Mouse (Mus musculus): Measurements from ENCODE around the gene N4bp2. TPM values are rescaled to one million over a fixed set of nuclear protein-coding genes. Genes with fewer than 3 reads are reported as not detected.

N4bp2 gene
- total and polyA plus RNA-seq, 3 experiments = 32.1 to 182 (median 96.7) TPM

- peaks cover 13% of the 10 kb centered on the region for H3K27me3 ChIP-seq (ENCODE audit: insufficient read depth, low read length)
- no peaks in the 10 kb centered on the region for H3K36me3 ChIP-seq (replicated peaks)
- DNase-seq (ENCODE audit: low spot score) = no peak
- no peak for ATAC-seq (ENCODE audit: extremely low read depth, insufficient number of reproducible peaks, low FRiP score, poor library complexity, severe bottlenecking)
- peaks cover 3% of the 10 kb centered on the region; the same call in 1 of the 2 replicates for H3K4me1 ChIP-seq (ENCODE audit: insufficient read depth, low read depth, low read length)
- TF ChIP-seq TAL1 (conservative IDR thresholded peaks at IDR 0.05; ENCODE audit: low read depth, low read length) (no peak), CTCF (IDR thresholded peaks at IDR 0.05; ENCODE audit: low read depth, low read length) (no peak), GATA1 (IDR thresholded peaks at IDR 0.05; ENCODE audit: borderline replicate concordance, low read length) (no peak), GATA2 (IDR thresholded peaks at IDR 0.05; ENCODE audit: borderline replicate concordance, low read depth, low read length) (no peak), POLR2AphosphoS5 (IDR thresholded peaks at IDR 0.05; ENCODE audit: insufficient replicate concordance, low read depth, low read length) (no peak)
- H3K4me3 ChIP-seq (ENCODE audit: low read depth, low read length) = no peak overlapping the region
- H3K9me3 ChIP-seq (replicated peaks) = no peaks in the 10 kb centered on the region
Observed at GRCm38 (mm10) chr5:65868419-65868818, 105.1 kb downstream of the N4bp2 start.

DNA sequence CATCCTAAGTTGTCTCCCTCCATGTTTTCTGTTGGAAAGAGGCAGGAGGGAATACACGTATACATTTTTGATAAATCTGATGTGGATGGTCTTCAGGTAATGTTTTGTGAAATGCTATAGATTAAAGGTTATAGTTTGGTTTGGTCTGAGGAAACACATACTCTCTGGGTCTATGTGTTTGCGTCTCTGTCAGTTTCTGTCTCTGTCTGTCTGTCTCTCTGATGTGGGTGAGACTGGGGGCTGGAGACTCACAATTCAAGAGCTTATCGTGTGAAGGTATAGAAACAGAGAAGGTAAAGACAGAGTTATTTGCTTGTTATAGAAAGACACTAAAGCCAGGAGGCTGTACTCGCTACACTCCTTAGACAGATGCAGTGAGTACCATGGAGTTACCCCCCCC lies 106.3 kb downstream of the N4bp2 start:
- peaks cover 3% of the 10 kb centered on the region; the same call in 1 of the 2 replicates for H3K4me1 ChIP-seq (ENCODE audit: insufficient read depth, low read depth, low read length)
- ATAC-seq (ENCODE audit: extremely low read depth, insufficient number of reproducible peaks, low FRiP score, poor library complexity, severe bottlenecking) (no peak), DNase-seq (ENCODE audit: low spot score) (no peak)

GRCm38 (mm10) chr5:65871276-65871875 lies 108.1 kb downstream of the N4bp2 start:
- H3K4me3 ChIP-seq (ENCODE audit: low read depth, low read length) = no peak overlapping the region
- DNase-seq (ENCODE audit: low spot score) = no peak
- H3K9me3 ChIP-seq (replicated peaks) = no peaks in the 10 kb centered on the region
- no peaks in the 10 kb centered on the region for H3K36me3 ChIP-seq (replicated peaks)
- peaks cover 3% of the 10 kb centered on the region; the same call in 1 of the 2 replicates for H3K4me1 ChIP-seq (ENCODE audit: insufficient read depth, low read depth, low read length)
- ATAC-seq (ENCODE audit: extremely low read depth, insufficient number of reproducible peaks, low FRiP score, poor library complexity, severe bottlenecking) = no peak
- H3K27me3 ChIP-seq (ENCODE audit: insufficient read depth, low read length) = peaks cover 9% of the 10 kb centered on the region
- TF ChIP-seq POLR2AphosphoS5 (IDR thresholded peaks at IDR 0.05; ENCODE audit: insufficient replicate concordance, low read depth, low read length) = no peak
- TF ChIP-seq TAL1 (conservative IDR thresholded peaks at IDR 0.05; ENCODE audit: low read depth, low read length) = no peak
- no peak for TF ChIP-seq GATA1 (IDR thresholded peaks at IDR 0.05; ENCODE audit: borderline replicate concordance, low read length)
- TF ChIP-seq CTCF (IDR thresholded peaks at IDR 0.05; ENCODE audit: low read depth, low read length) = no peak
- TF ChIP-seq GATA2 (IDR thresholded peaks at IDR 0.05; ENCODE audit: borderline replicate concordance, low read depth, low read length) = no peak

More for the DNA sequence above, 106.3 kb downstream of the N4bp2 start:
- Histone ChIP-seq H3K9me3 (replicated peaks) (no peaks in the 10 kb centered on the region), H3K27me3 (ENCODE audit: insufficient read depth, low read length) (peaks cover 11% of the 10 kb centered on the region), H3K4me3 (ENCODE audit: low read depth, low read length) (no peak overlapping the region), H3K36me3 (replicated peaks) (no peaks in the 10 kb centered on the region)
- TF ChIP-seq POLR2AphosphoS5 (IDR thresholded peaks at IDR 0.05; ENCODE audit: insufficient replicate concordance, low read depth, low read length) (no peak), GATA2 (IDR thresholded peaks at IDR 0.05; ENCODE audit: borderline replicate concordance, low read depth, low read length) (no peak), GATA1 (IDR thresholded peaks at IDR 0.05; ENCODE audit: borderline replicate concordance, low read length) (no peak), CTCF (IDR thresholded peaks at IDR 0.05; ENCODE audit: low read depth, low read length) (no peak), TAL1 (conservative IDR thresholded peaks at IDR 0.05; ENCODE audit: low read depth, low read length) (no peak)

GRCm38 (mm10) chr5:65873212-65873611 lies 109.9 kb downstream of the N4bp2 start:
- no peak for TF ChIP-seq POLR2AphosphoS5 (IDR thresholded peaks at IDR 0.05; ENCODE audit: insufficient replicate concordance, low read depth, low read length)
- no peak for TF ChIP-seq GATA1 (IDR thresholded peaks at IDR 0.05; ENCODE audit: borderline replicate concordance, low read length)
- TF ChIP-seq CTCF (IDR thresholded peaks at IDR 0.05; ENCODE audit: low read depth, low read length) = no peak
- TF ChIP-seq GATA2 (IDR thresholded peaks at IDR 0.05; ENCODE audit: borderline replicate concordance, low read depth, low read length) = no peak
- no peak for TF ChIP-seq TAL1 (conservative IDR thresholded peaks at IDR 0.05; ENCODE audit: low read depth, low read length)
- no peak for DNase-seq (ENCODE audit: low spot score)
- H3K9me3 ChIP-seq (replicated peaks) = no peaks in the 10 kb centered on the region
- no peaks in the 10 kb centered on the region for H3K4me1 ChIP-seq (ENCODE audit: insufficient read depth, low read depth, low read length)
- H3K27me3 ChIP-seq (ENCODE audit: insufficient read depth, low read length) = peaks cover 8% of the 10 kb centered on the region
- no peak overlapping the region for H3K4me3 ChIP-seq (ENCODE audit: low read depth, low read length)
- no peaks in the 10 kb centered on the region for H3K36me3 ChIP-seq (replicated peaks)
- ATAC-seq (ENCODE audit: extremely low read depth, insufficient number of reproducible peaks, low FRiP score, poor library complexity, severe bottlenecking) = no peak

GRCm38 (mm10) chr5:65875269-65875668 lies 111.9 kb downstream of the N4bp2 start:
- no peak overlapping the region for H3K4me3 ChIP-seq (ENCODE audit: low read depth, low read length)
- TF ChIP-seq CTCF (IDR thresholded peaks at IDR 0.05; ENCODE audit: low read depth, low read length) (no peak), TAL1 (conservative IDR thresholded peaks at IDR 0.05; ENCODE audit: low read depth, low read length) (no peak), GATA2 (IDR thresholded peaks at IDR 0.05; ENCODE audit: borderline replicate concordance, low read depth, low read length) (no peak), GATA1 (IDR thresholded peaks at IDR 0.05; ENCODE audit: borderline replicate concordance, low read length) (no peak), POLR2AphosphoS5 (IDR thresholded peaks at IDR 0.05; ENCODE audit: insufficient replicate concordance, low read depth, low read length) (no peak)
- H3K9me3 ChIP-seq (replicated peaks) = no peaks in the 10 kb centered on the region
- no peak for DNase-seq (ENCODE audit: low spot score)
- H3K4me1 ChIP-seq (ENCODE audit: insufficient read depth, low read depth, low read length) = no peaks in the 10 kb centered on the region
- no peak for ATAC-seq (ENCODE audit: extremely low read depth, insufficient number of reproducible peaks, low FRiP score, poor library complexity, severe bottlenecking)
- peaks cover 7% of the 10 kb centered on the region for H3K27me3 ChIP-seq (ENCODE audit: insufficient read depth, low read length)
- H3K36me3 ChIP-seq (replicated peaks) = no peaks in the 10 kb centered on the region

DNA sequence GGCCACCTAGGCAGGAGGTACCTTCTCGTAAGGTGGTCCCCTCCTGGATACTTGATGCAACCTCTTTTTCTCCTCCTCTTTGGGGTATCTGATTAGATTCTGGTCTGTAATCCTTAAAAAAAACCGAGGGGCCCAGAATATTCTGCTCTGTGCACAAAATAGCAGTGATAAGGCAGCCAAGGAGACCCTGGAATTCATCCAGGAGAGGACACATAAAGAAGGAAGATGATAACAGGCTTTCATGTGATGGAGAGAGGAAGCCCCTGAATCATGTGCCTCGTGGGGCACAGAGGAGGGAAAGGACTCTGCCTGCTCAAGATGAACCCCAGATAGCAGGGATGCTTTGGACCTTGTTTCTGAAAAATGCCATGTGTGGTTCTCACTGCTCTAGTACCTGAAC lies 115.0 kb downstream of the N4bp2 start:
- no peak for TF ChIP-seq POLR2AphosphoS5 (IDR thresholded peaks at IDR 0.05; ENCODE audit: insufficient replicate concordance, low read depth, low read length)
- TF ChIP-seq TAL1 (conservative IDR thresholded peaks at IDR 0.05; ENCODE audit: low read depth, low read length) = no peak
- TF ChIP-seq CTCF (IDR thresholded peaks at IDR 0.05; ENCODE audit: low read depth, low read length) = no peak
- TF ChIP-seq GATA2 (IDR thresholded peaks at IDR 0.05; ENCODE audit: borderline replicate concordance, low read depth, low read length) = no peak
- TF ChIP-seq GATA1 (IDR thresholded peaks at IDR 0.05; ENCODE audit: borderline replicate concordance, low read length) = no peak
- no peaks in the 10 kb centered on the region for H3K9me3 ChIP-seq (replicated peaks)
- ATAC-seq (ENCODE audit: extremely low read depth, insufficient number of reproducible peaks, low FRiP score, poor library complexity, severe bottlenecking) (no peak), DNase-seq (ENCODE audit: low spot score) (no peak)
- H3K27me3 ChIP-seq (ENCODE audit: insufficient read depth, low read length) = no peaks in the 10 kb centered on the region
- no peaks in the 10 kb centered on the region for H3K4me1 ChIP-seq (ENCODE audit: insufficient read depth, low read depth, low read length)
- H3K4me3 ChIP-seq (ENCODE audit: low read depth, low read length) = no peak overlapping the region
- H3K36me3 ChIP-seq (replicated peaks) = no peaks in the 10 kb centered on the region

Other genes starting within 250 kb of the N4bp2 start
- 40.1 and 52.3 TPM in 2 replicates for gene Smim14, start 226.3 kb upstream of the N4bp2 start, total RNA-seq (2014; fragmentation: Nextera tagmentation)
- 61.6 and 64.6 TPM in 2 replicates for gene Smim14, start 226.3 kb upstream of the N4bp2 start, total RNA-seq (2017)
- gene Smim14, start 226.3 kb upstream of the N4bp2 start, polyA plus RNA-seq (2012) = 9.2 and 10.6 TPM in 2 replicates
- gene Ube2k, start 226.3 kb upstream of the N4bp2 start, total RNA-seq (2014; fragmentation: Nextera tagmentation) = 128 and 149 TPM in 2 replicates
- 31.5 and 42.8 TPM in 2 replicates for gene Ube2k, start 226.3 kb upstream of the N4bp2 start, total RNA-seq (2017)
- 112 and 146 TPM in 2 replicates for gene Ube2k, start 226.3 kb upstream of the N4bp2 start, polyA plus RNA-seq (2012)
- gene Pds5a, start 65.2 kb upstream of the N4bp2 start, total RNA-seq (2014; fragmentation: Nextera tagmentation) = 371 and 441 TPM in 2 replicates
- gene Pds5a, start 65.2 kb upstream of the N4bp2 start, total RNA-seq (2017) = 386 and 434 TPM in 2 replicates
- gene Pds5a, start 65.2 kb upstream of the N4bp2 start, polyA plus RNA-seq (2012) = 22.9 and 26.0 TPM in 2 replicates
- not detected in 2 replicates for gene Rhoh, start 97.7 kb downstream of the N4bp2 start, total RNA-seq (2014; fragmentation: Nextera tagmentation)
- 0.12 and 0.49 TPM in 2 replicates for gene Rhoh, start 97.7 kb downstream of the N4bp2 start, total RNA-seq (2017)
- not detected in 2 replicates for gene Rhoh, start 97.7 kb downstream of the N4bp2 start, polyA plus RNA-seq (2012)
- not detected in 2 replicates for gene Chrna9, start 171.4 kb downstream of the N4bp2 start, total RNA-seq (2014; fragmentation: Nextera tagmentation)
- 0.16 TPM in 1 of 2 replicates, not detected in the other for gene Chrna9, start 171.4 kb downstream of the N4bp2 start, total RNA-seq (2017)
- gene Chrna9, start 171.4 kb downstream of the N4bp2 start, polyA plus RNA-seq (2012) = not detected in 2 replicates
- gene 9130230L23Rik, start 240.8 kb downstream of the N4bp2 start, total RNA-seq (2014; fragmentation: Nextera tagmentation) = not detected in 2 replicates
- 0.46 and 0.49 TPM in 2 replicates for gene 9130230L23Rik, start 240.8 kb downstream of the N4bp2 start, total RNA-seq (2017)
- not detected in 2 replicates for gene 9130230L23Rik, start 240.8 kb downstream of the N4bp2 start, polyA plus RNA-seq (2012)